Mouse (Mus musculus): ENCODE results near the gene Tnrc6b.

GRCm38 (mm10) chr15:80693492-80693891, 17.6 kb upstream of the Tnrc6b start:
- TF ChIP-seq POLR2A (IDR thresholded peaks at IDR 0.05; ENCODE audit: insufficient read depth, low read depth, low read length), result no peak
- no peak for TF ChIP-seq CTCF (IDR thresholded peaks at IDR 0.05; ENCODE audit: insufficient read depth, low read depth, low read length)
